Mouse (Mus musculus) Muller cell, postnatal 12 days (primary cell): ENCODE measurements at regions not wholly inside any gene's neighbourhood (a gene's known extent, or its start where the extent isn't known, plus 50 kb on each side); places are given as distances from the start of the nearest gene placed in this dataset.

Source experiments
- DNase-seq: peaks from one replicate; pipeline ENCODE4 v3.0.0-alpha.2; 2015; ENCODE audit errors: inconsistent ontology term

DNA sequence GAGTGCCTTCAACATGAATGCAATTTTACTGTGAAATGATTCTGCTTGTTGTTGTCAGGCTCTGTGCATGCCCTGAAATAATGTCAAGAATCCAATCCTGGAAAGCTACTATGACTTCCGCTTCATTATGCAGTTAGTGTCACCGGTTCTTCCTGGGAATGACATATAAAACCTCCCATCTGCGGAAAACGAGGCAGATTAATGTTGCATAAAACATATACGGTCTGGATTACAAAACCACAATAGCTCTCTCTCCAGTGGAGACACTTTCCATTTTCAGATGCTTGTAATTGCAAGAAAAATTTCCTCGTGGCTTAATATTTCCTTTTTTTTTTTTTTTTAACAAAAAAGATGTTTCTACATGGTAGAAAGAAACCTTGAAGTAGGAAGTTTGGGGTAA is 198.2 kb upstream of the Chl1 start:
- DNase-seq: no peak

DNA sequence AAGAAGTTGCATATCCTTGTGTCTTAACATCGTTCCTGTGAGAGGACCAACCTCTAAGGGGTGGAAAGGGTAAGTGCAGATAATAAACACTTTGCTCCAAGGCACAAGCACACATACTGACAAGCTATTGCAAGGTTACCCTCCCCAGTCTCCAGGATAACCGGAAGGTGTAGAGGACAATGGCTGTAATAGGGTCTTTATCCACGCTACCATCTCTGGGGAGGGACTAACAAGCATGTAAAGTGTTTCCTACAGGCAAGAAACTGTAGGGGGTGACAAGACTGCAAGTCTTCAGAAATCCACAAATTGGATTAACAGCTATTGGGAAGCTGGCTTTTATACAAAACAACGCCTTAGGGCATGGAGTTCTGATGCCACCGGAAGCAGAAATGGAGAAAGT is 197.5 kb upstream of the Chl1 start:
- no peak for DNase-seq

- peak; percentile 23 for DNase-seq
Observed at GRCm38 (mm10) chr6:103318081-103318480, 192.3 kb upstream of the Chl1 start.

DNA sequence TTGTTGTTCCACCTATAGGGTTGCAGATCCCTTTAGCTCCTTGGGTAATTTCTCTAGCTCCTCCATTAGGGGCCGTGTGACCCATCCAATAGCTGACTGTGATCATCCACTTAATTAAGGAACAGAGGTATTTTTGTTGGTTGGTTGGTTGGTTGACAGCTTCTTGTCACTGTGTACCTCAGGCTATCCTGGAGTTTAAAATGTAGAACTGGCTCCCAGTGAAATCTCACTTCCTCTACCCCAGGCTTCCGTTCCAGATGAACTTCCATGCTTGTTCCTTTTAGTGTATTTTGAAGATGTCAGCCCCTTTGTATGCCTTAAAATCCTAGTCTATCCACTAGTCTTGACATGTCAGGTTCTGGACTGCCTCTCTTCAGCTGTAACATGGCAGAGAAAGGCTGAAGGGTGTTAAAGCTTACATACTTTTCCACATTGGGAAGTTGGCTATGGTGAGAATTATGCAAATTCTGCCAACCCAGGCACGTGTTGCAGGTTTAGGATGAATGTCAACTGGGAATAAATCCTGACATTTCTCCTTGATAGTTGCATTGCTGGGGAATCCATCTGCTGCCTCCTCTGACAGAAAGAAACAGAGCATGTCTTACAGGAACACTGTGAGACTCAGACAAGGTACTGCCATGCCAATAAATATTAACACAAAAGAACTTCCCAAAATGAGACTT is 191.6 kb upstream of the Chl1 start:
- DNase-seq: no peak

DNA sequence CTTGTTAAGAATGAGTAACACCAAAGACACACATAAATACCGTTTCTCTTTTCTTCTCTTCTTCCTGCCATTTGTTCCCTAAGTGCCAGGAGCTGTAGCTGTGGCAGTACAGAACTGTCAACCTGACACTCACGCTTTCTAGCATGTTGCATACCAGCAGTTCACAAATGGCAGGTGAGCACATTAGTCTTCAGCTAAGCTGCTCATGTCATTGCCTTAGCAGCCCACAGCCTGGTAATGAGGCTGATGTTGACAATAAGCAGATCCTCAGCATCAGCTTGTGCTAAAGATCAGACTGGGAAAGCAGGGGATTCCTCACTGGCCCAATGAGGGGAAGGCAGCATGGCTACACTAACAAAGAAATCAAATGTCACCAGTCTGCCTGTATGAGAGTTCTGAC is 190.4 kb upstream of the Chl1 start:
- no peak for DNase-seq

- no peak for DNase-seq
Observed at GRCm38 (mm10) chr6:103320550-103320949, 189.8 kb upstream of the Chl1 start.

DNA sequence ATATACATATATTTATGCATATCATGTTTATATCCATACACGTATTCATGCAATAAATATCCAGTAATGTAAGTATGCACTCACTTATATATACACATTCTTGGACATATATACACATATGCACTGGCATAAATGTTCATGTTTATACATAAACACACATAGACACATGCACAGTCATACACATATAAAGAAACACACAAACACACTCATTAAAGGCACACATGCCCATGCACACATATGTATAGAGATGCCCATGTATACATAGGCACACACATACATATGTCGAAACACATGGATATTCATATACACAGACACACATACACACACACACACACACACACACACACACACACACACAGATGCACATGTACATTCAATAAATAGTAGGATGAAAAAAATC is 189.3 kb upstream of the Chl1 start:
- no peak for DNase-seq

GRCm38 (mm10) chr6:103322442-103322841 is 187.9 kb upstream of the Chl1 start:
- no peak for DNase-seq

GRCm38 (mm10) chr6:103335683-103336082 is 174.7 kb upstream of the Chl1 start:
- no peak for DNase-seq

GRCm38 (mm10) chr6:103339961-103340732 is 170.2 kb upstream of the Chl1 start:
- peak; percentile 31 for DNase-seq

GRCm38 (mm10) chr6:103343515-103343914 is 166.9 kb upstream of the Chl1 start:
- DNase-seq: peak; percentile 92

GRCm38 (mm10) chr6:103344413-103344812 is 166.0 kb upstream of the Chl1 start:
- DNase-seq: no peak

DNA sequence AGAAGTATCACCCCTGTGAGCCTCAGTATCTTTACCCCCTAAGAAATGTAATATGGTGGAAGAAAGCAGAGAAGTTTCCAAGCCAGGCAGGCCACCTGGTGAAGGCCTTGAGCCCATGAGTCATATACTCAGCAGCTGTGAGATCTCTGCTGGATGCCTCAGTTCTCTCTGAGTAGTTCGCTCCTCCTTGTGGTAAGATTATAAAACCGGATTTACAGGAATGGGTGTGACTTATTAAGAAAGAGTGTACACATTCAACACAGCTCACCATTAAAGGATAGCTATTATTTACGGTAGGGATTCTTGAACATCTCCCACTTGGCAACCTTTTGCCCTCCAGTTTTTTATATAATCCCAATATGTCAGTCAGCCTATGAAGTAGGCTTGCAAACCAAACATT is 165.2 kb upstream of the Chl1 start:
- DNase-seq: peak; percentile 28

DNA sequence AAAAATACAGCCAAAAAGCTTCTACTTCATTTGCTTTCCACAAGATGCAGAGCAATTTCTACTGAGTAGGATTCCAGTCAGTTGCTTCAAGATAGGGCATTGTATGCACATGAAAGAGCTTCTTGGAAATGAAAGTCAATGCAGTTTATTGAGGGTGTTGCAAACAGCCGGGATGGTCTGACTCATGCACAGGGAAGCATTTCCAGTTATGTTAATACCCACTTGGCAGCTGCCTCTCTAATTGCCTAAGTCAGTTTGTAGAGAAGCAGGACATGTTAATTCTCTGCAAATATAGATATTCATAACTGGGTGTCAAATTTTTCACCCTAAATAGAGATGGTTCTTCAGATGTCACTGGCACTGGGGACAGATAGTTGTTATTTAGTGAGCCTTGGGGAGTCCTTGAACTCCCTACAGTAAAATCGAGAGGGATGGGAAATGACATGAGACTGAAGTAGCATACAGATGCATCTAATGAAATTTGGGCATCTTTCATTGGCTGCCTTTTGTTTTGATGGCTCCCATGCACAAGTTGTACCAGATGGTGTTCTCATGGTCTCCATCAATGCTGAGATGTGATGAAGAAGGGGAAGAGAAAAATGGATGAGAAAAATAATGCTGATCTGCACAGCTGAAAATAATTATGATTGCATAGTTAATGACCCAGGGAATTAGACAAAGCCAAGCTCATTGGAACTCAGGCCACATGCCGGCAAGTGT is 157.8 kb upstream of the Chl1 start:
- DNase-seq: peak; percentile 90

DNA sequence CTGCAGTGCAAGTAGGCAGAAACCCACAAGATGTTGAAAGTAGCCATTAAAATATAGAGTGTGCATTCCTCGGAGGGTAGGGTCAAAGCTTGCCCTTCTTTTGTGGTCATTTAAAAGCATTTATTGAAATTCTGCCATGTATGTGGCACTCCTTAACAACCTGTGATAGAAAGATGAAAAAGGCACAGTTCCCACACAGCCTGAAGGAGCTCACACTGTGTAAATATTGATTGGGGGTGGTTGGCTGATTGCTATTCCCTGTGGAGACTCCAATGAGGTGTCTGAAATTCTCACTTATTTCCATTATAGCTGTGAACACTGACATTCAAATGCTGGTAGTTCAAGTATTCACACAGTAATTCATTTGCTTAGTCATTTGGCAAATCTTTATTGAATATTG is 157.0 kb upstream of the Chl1 start:
- DNase-seq: no peak

DNA sequence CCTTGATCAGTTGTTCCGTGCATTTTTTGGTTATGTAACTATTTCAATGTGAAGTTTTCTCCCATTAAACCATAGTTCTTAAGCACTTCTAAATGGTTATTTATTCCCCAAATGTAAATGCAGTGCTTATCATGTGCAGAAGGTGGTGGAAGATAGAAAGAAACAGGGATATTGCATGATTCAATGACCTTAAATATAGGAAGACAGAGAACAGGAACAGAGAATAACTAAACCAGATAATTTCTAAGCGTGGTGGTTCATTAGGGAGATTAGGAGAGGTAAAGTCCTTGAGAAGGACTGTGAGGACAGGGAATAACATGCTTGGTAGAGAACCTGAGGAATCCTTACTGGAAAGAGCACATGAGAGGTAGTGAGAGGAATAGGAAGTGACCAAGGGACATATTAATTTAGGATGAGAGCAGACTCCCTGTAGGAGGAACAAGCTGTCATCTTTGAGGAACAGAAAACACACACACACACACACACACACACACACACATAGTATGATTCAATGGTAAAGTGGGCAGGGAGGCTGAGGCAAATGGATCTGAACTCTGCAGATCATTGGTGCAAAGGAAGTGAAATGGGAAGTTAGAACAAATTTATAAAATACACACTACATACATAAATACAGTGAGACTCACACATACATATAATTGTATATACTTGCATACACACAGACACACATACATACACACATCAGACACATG is 143.4 kb upstream of the Chl1 start:
- no peak for DNase-seq

- peak; percentile 44 for DNase-seq
Observed at GRCm38 (mm10) chr6:103374956-103375355, 135.4 kb upstream of the Chl1 start.

DNA sequence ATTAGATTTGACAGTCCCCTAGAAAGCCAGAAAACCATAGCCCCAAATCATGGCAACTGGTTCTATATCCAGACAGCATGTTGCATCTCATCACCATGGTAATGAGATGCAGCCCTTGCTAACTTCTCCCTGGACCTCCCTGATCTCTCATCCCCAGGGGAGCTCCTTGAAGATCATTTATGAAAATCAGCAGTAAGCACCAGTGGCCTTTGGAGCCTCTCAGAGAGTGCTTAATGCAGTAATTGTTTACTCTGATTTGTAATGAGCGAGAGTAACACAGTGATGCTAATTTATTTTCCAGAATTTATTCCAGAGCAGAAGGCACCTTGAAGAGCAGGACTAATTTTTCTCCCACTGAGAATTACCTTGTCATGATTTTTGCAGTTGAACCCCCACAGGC is 133.1 kb upstream of the Chl1 start:
- no peak for DNase-seq

GRCm38 (mm10) chr6:103378047-103378446 is 132.3 kb upstream of the Chl1 start:
- no peak for DNase-seq

- DNase-seq: peak; percentile 59
Observed at GRCm38 (mm10) chr6:103381030-103381429, 129.4 kb upstream of the Chl1 start.

DNA sequence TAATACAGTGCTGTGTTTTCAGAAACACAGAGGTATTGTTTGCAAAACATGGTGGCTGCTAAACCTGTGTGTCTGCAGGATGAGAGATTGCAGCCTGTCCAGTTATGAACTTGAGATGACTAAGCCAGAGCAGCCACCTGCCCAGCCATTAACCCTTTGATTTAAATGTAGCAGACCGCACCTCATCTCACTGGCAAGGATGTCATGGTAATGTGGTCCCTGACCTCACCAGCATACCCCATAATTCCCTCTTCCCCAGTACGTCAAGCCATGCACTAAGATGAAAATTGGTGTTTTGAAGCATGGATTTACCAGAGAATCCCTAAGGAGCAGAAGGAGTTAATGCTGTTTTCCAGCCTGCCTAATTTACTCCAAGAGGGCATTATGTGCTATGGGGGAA is 128.5 kb upstream of the Chl1 start:
- DNase-seq: no peak

GRCm38 (mm10) chr6:103386591-103386990 is 123.8 kb upstream of the Chl1 start:
- DNase-seq: peak; percentile 59
